In the genomic region with DNA sequence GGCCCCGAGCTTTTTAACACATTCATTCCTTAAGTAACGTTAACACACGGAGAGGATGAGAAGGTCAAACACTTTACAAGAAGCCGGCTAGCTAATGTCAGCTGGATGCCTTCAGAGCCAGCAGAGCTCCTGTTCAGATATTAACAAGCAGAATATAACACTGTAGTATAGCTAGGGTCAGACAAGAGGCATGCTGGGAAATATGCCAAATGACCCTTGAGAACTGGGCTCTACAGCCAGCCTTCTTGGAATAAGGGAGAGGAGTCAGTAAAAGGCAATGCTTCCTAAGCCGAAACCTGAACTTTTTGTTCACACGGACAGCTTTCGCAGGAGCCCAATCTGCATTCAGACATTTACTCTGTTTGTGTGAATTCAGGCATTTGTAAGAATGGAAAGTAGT, we compare ENCODE assay signal across 15 mouse cellular contexts. TPM values are rescaled to one million over a fixed set of nuclear protein-coding genes. Genes with fewer than 3 reads are reported as not detected.
"Had no signal": no experiment of that assay in that cellular context is flagged by ENCODE, and none has a peak within 500 bp of the region (broad histone marks: within the 10 kb centered on the region; RNA-seq: fewer than 3 reads in every experiment).

No protein-coding gene starts in this region.

- H3K27me3 ChIP-seq: hindbrain, embryonic 15.5 days; limb, embryonic 13.5 days; neural tube, embryonic 13.5 days; stomach, embryonic 15.5 days had no signal

- H3K4me1 ChIP-seq: hindbrain, embryonic 15.5 days; limb, embryonic 13.5 days; neural tube, embryonic 13.5 days; stomach, embryonic 15.5 days had no signal

- H3K36me3 ChIP-seq: hindbrain, embryonic 15.5 days; limb, embryonic 13.5 days; neural tube, embryonic 13.5 days; stomach, embryonic 15.5 days had no signal

- H3K27ac ChIP-seq: hindbrain, embryonic 15.5 days; limb, embryonic 13.5 days; liver, embryonic 14.5 days; neural tube, embryonic 13.5 days; stomach, embryonic 15.5 days had no signal

- H3K4me3 ChIP-seq: hindbrain, embryonic 15.5 days; limb, embryonic 13.5 days; neural tube, embryonic 13.5 days; stomach, embryonic 15.5 days had no signal

- ATAC-seq: intestine, embryonic 16.5 days had no signal

- H3K4me2 ChIP-seq: hindbrain, embryonic 15.5 days; limb, embryonic 13.5 days; neural tube, embryonic 13.5 days; stomach, embryonic 15.5 days had no signal

- H3K9me3 ChIP-seq: hindbrain, embryonic 15.5 days; limb, embryonic 13.5 days; neural tube, embryonic 13.5 days; stomach, embryonic 15.5 days had no signal

- DNase-seq: left cerebral cortex, postnatal 4 days; lung, adult 2 months; midbrain, embryonic 14.5 days; retina, postnatal 1 day; right cerebral cortex, postnatal 4 days; thymus, adult 2 months; thymus, postnatal 25 days had no signal

- H3K9ac ChIP-seq: hindbrain, embryonic 15.5 days; limb, embryonic 13.5 days; liver, embryonic 14.5 days; neural tube, embryonic 13.5 days; stomach, embryonic 15.5 days had no signal

RNA-seq across cellular contexts. Expression of gene Sh3gl2, which starts 53.0 kb away (rescaled TPM):
- total RNA-seq: megakaryocyte-erythroid progenitor cell, adult 5-6 weeks had no signal
- polyA plus RNA-seq: liver, adult 2 months had no signal
